Mouse (Mus musculus) stomach, embryonic 14.5 days (tissue): Measurements from ENCODE around the gene Tmem120b. TPM values are rescaled to one million over a fixed set of nuclear protein-coding genes. Genes with fewer than 3 reads are reported as not detected.

Source experiments
- ATAC-seq: fragments of 200-750 bp; cut with Nextera tagmentation; 2 replicates; pipeline ENCODE4 v1.8.0; 2017; ENCODE audit warnings: low read depth, moderate TSS enrichment; ENCODE audit not compliant: insufficient number of reproducible peaks, insufficient read depth, low FRiP score
- H3K27ac ChIP-seq: fragments of 300-500 bp; sonication (generic); 2 replicates; pipeline ENCODE4 v1.5.1; 2014; ENCODE audit warnings: mild to moderate bottlenecking, low read length, moderate library complexity, mixed read lengths
- H3K27me3 ChIP-seq: fragments of 300-500 bp; sonication (generic); 2 replicates; pipeline ENCODE4 v1.6.1; 2014; ENCODE audit warnings: low read length, control low read depth, mixed read lengths; ENCODE audit not compliant: control insufficient read depth, insufficient read depth
- H3K36me3 ChIP-seq: fragments of 300-500 bp; sonication (generic); 2 replicates; pipeline ENCODE4 v1.6.1; 2014; ENCODE audit warnings: mild to moderate bottlenecking, control low read depth, low read length, moderate library complexity, mixed read lengths; ENCODE audit not compliant: control insufficient read depth, insufficient read depth
- H3K4me1 ChIP-seq: fragments of 300-500 bp; sonication (generic); 2 replicates; pipeline ENCODE4 v1.6.1; 2014; ENCODE audit warnings: low read length, control low read depth, mixed read lengths; ENCODE audit not compliant: control insufficient read depth, insufficient read depth
- H3K4me2 ChIP-seq: fragments of 300-500 bp; sonication (generic); replicated peaks from 2 replicates; pipeline ENCODE4 v1.6.1; 2014; ENCODE audit warnings: low read depth, low read length, control low read depth
- H3K4me3 ChIP-seq: fragments of 300-500 bp; sonication (generic); 2 replicates; pipeline ENCODE4 v1.5.1; 2014; ENCODE audit warnings: low read depth, low read length, control low read depth
- H3K9ac ChIP-seq: fragments of 300-500 bp; sonication (generic); replicated peaks from 2 replicates; pipeline ENCODE4 v1.6.1; 2014; ENCODE audit warnings: low read depth, mild to moderate bottlenecking, control low read depth, low read length, moderate library complexity, mixed read lengths
- H3K9me3 ChIP-seq: fragments of 300-500 bp; sonication (generic); 2 replicates; pipeline ENCODE4 v1.6.1; 2016; ENCODE audit warnings: low read depth, low read length, control low read depth; ENCODE audit not compliant: control insufficient read depth
- WGBS: fragments of 180-500 bp; shearing (Covaris S2); extraction: QIAGEN DNeasy Blood & Tissue Kit; methylation state at CpG from one replicate; pipeline ENCODE4 v1.1.7; 2014; 5-methylcytosine and 5-hydroxymethylcytosine counted together
- polyA plus RNA-seq: library from polyadenylated mRNA; unstranded; fragments of >200 nt; fragmentation: Nextera tagmentation; extraction: Ambion mirVana; gene quantifications from 2 replicates; pipeline ENCODE4 v1.2.1, GENCODE M21; 2014

Gene Tmem120b
- polyA plus RNA-seq, 1 experiment from 2014 or later = 9.3 TPM

GRCm38 (mm10) chr5:123109452-123110203 is 41.4 kb downstream of the Tmem120b start:
- H3K4me3 ChIP-seq = no peak overlapping the region
- 31% methylated on average over 13 of the region's 13 CpGs for WGBS
- no peaks in the 10 kb centered on the region for H3K36me3 ChIP-seq
- H3K4me2 ChIP-seq = no peak overlapping the region
- no peaks in the 10 kb centered on the region for H3K9me3 ChIP-seq
- 0 out of 2 replicates have a peak, but pooled peaks cover 3% of the 10 kb centered on the region for H3K4me1 ChIP-seq
- H3K9ac ChIP-seq = no peak overlapping the region
- no peak overlapping the region for H3K27ac ChIP-seq
- no peaks in the 10 kb centered on the region for H3K27me3 ChIP-seq
- no peak for ATAC-seq

DNA sequence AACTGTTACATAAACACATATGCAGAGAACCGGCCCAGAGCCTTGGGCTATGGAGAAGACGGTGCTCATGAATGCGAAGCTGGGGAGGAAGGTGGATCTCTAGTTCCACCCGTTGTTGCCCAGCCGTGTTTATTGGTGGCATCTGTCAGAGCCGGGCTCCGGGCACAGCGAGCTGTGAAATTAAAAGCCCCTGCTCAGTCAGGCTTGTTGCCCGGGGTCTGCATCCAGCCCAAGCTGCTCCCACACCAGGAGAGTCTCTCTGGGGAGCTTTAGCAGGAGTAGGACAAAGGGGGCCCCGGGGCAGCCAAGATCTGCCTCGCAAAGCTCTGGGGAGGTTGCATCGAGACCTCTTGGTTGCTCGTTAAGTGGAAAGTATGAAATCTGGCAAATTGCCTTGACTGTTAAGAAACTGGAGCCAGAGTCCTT is 42.1 kb downstream of the Tmem120b start:
- Histone ChIP-seq H3K27ac (no peak overlapping the region), H3K4me1 (0 out of 2 replicates have a peak, but pooled peaks cover 3% of the 10 kb centered on the region), H3K9ac (no peak overlapping the region), H3K4me2 (no peak overlapping the region), H3K9me3 (no peaks in the 10 kb centered on the region), H3K36me3 (no peaks in the 10 kb centered on the region), H3K4me3 (no peak overlapping the region), H3K27me3 (no peaks in the 10 kb centered on the region)
- 73% methylated on average over 13 of the region's 13 CpGs for WGBS
- ATAC-seq = no peak

DNA sequence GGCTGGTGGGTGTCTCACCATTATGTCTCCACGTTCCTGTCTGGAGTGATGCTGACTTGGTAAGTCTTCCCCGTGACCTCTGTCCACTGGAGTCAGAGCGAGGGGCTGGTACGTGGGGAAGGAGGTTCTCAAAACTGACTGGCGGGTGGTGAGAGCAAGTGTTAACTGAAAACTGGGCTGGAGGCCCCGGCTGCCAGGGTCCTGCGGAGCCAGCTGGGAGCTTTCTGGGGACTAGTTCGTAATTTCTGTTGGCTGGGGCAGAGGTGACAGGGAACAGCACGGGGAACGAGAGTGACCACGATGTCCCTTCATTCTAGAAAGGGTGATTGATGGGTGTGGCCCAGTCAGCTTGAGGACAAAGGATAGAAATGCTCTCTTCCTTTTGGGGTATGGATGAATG is 45.9 kb downstream of the Tmem120b start:
- ATAC-seq = no peak
- H3K27ac ChIP-seq = no peak overlapping the region
- no peak overlapping the region for H3K4me2 ChIP-seq
- H3K36me3 ChIP-seq = no peaks in the 10 kb centered on the region
- 0 out of 2 replicates have a peak, but pooled peaks cover 3% of the 10 kb centered on the region for H3K4me1 ChIP-seq
- H3K27me3 ChIP-seq = no peaks in the 10 kb centered on the region
- no peak overlapping the region for H3K4me3 ChIP-seq
- no peaks in the 10 kb centered on the region for H3K9me3 ChIP-seq
- WGBS = 55% methylated on average over 11 of the region's 11 CpGs
- no peak overlapping the region for H3K9ac ChIP-seq

- H3K36me3 ChIP-seq = no peaks in the 10 kb centered on the region
- no peak overlapping the region for H3K4me2 ChIP-seq
- H3K9ac ChIP-seq = no peak overlapping the region
- no peaks in the 10 kb centered on the region for H3K9me3 ChIP-seq
- H3K27ac ChIP-seq = no peak overlapping the region
- ATAC-seq = 0 out of 2 replicates have a peak, but pooled peaks have one; percentile 35
- 0 out of 2 replicates have a peak, but pooled peaks cover under 1% of the 10 kb centered on the region for H3K4me1 ChIP-seq
- 29% methylated on average over 7 of the region's 7 CpGs for WGBS
- no peaks in the 10 kb centered on the region for H3K27me3 ChIP-seq
- H3K4me3 ChIP-seq = no peak overlapping the region
Measured at GRCm38 (mm10) chr5:123114924-123115323, 46.7 kb downstream of the Tmem120b start.

- Histone ChIP-seq H3K9ac (no peak overlapping the region), H3K9me3 (no peaks in the 10 kb centered on the region), H3K4me1 (no peaks in the 10 kb centered on the region), H3K36me3 (no peaks in the 10 kb centered on the region), H3K27me3 (no peaks in the 10 kb centered on the region), H3K4me3 (no peak overlapping the region), H3K4me2 (no peak overlapping the region), H3K27ac (no peak overlapping the region)
- ATAC-seq = no peak
- WGBS = 49% methylated on average over 8 of the region's 8 CpGs
Measured at GRCm38 (mm10) chr5:123116080-123116479, 47.9 kb downstream of the Tmem120b start.

DNA sequence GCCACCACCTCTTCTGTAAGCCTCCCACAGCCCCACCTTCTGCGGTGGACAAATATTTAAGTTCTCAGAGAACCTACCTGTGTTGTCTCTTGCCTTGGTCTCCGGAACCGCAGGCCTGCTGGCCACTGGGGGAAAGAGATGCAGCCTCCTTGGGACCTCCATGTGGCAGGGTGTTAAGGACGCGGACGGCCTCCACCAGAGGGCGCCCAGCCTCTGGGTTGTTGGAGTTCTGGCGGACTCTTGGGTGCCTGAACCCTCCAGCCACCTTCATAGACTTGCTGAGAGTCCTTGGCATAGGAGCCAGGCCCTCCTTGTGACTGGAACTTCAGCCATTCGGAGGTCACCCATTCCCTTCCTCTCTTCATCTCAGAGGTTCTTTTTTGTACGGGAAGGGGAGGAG is 49.0 kb downstream of the Tmem120b start:
- no peak for ATAC-seq
- Histone ChIP-seq H3K27me3 (no peaks in the 10 kb centered on the region), H3K4me1 (no peaks in the 10 kb centered on the region), H3K4me2 (no peak overlapping the region), H3K36me3 (no peaks in the 10 kb centered on the region), H3K9me3 (no peaks in the 10 kb centered on the region), H3K9ac (no peak overlapping the region), H3K27ac (no peak overlapping the region), H3K4me3 (no peak overlapping the region)
- WGBS = 16% methylated on average over 10 of the region's 10 CpGs

DNA sequence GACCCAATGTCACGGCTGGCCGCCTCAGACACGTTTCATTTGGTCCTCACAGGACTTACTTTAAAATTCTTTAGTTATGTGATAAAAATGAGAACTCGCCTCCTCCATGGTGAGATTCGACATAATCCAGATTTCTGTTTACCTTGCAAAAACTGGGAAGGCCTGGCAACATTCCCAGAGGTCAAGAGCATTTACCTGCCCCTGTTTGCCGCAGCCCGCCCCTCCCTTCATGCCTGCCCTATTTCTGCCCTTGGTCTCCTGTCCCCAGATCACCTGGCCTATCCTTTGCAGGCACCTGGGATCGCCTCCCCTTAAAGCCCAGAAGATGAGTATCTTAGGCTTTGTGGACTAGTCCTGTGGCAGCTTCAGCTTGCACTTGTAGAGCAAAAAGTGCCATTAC is 49.6 kb downstream of the Tmem120b start:
- H3K4me1 ChIP-seq = no peaks in the 10 kb centered on the region
- ATAC-seq = no peak
- no peaks in the 10 kb centered on the region for H3K27me3 ChIP-seq
- H3K4me3 ChIP-seq = no peak overlapping the region
- no peak overlapping the region for H3K4me2 ChIP-seq
- no peaks in the 10 kb centered on the region for H3K36me3 ChIP-seq
- H3K9me3 ChIP-seq = no peaks in the 10 kb centered on the region
- WGBS = 76% methylated on average over 8 of the region's 8 CpGs
- H3K27ac ChIP-seq = no peak overlapping the region
- H3K9ac ChIP-seq = no peak overlapping the region

- Histone ChIP-seq H3K4me1 (no peaks in the 10 kb centered on the region), H3K4me3 (no peak overlapping the region), H3K27ac (no peak overlapping the region), H3K9ac (no peak overlapping the region), H3K9me3 (no peaks in the 10 kb centered on the region), H3K4me2 (no peak overlapping the region), H3K36me3 (no peaks in the 10 kb centered on the region), H3K27me3 (no peaks in the 10 kb centered on the region)
- WGBS = 73% methylated on average over 10 of the region's 10 CpGs
- no peak for ATAC-seq
Measured at GRCm38 (mm10) chr5:123118826-123119225, 50.6 kb downstream of the Tmem120b start.
